Mouse (Mus musculus): Measurements from ENCODE around the gene Ccdc153.

Ccdc153 gene

GRCm38 (mm10) chr9:44287003-44287400, 46.5 kb downstream of the Ccdc153 start:
- in situ Hi-C loops (cut with MseI, MboI): no loop called here

- in situ Hi-C loops (cut with MseI, MboI): no loop called here
Measured at GRCm38 (mm10) chr9:44287401-44288075, 47.1 kb downstream of the Ccdc153 start.

GRCm38 (mm10) chr9:44288076-44288958, 47.8 kb downstream of the Ccdc153 start, which contains the start of gene Abcg4:
TSS of gene Abcg4 (minus strand) at chr9:44288615.
- in situ Hi-C loops (cut with MseI, MboI): no loop called here

GRCm38 (mm10) chr9:44288959-44289291, 48.4 kb downstream of the Ccdc153 start:
- in situ Hi-C loops (cut with MseI, MboI): no loop called here

GRCm38 (mm10) chr9:44292490-44292889, 52.0 kb downstream of the Ccdc153 start:
- in situ Hi-C loops (cut with MseI, MboI): no loop called here

Data from mouse trophoblast stem cell (cell line).